Mouse (Mus musculus) kidney, adult 2 months (tissue): ENCODE measurements around the gene Grik4.

Experiments
- CTCF ChIP-seq: fragments of 200-500 bp; conservative IDR thresholded peaks from 2 replicates; pipeline ENCODE4 v1.5.1; 2011; ENCODE audit warnings: low read depth, mild to moderate bottlenecking, control low read depth, low read length, moderate library complexity, mixed read lengths; ENCODE audit not compliant: insufficient read depth, insufficient read length
- POLR2A ChIP-seq: fragments of 200-500 bp; IDR thresholded peaks from one replicate; pipeline ENCODE4 v1.6.1; 2011; ENCODE audit warnings: low read depth, low read length, control low read depth

- TF ChIP-seq POLR2A = no peak
- TF ChIP-seq CTCF = no peak
These were observed 166.4 kb downstream of the Grik4 start for GRCm38 (mm10) chr9:42777913-42778312.
